Mouse (Mus musculus): Measurements from ENCODE around the gene Nhsl1.

The Nhsl1 gene

GRCm38 (mm10) chr10:18350781-18351180 lies 32.0 kb downstream of the Nhsl1 start:
- no peak for DNase-seq

GRCm38 (mm10) chr10:18352937-18353336 lies 34.2 kb downstream of the Nhsl1 start:
- no peak for DNase-seq

DNA sequence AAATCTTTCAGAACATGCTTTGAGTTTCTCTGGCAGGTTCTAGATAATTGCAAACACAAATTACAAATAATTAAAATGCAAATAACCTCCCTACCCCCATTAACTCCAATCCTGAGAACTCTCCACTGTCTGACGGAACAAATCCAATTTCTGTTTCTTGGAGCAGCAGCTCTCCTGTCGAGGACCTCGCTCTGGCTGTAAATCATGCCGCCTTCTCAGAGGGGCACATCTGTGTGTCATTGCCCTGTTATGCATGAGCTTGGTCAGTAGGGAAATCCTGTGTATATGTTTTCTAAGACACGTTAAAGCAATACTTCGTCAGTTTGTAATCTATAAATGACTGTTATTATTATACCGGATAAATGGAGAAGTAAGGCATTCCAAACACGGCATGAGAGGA lies 35.3 kb downstream of the Nhsl1 start:
- DNase-seq, result no peak

- no peak for DNase-seq
Measured at GRCm38 (mm10) chr10:18356461-18356860, 37.7 kb downstream of the Nhsl1 start.

GRCm38 (mm10) chr10:18357212-18357611 lies 38.4 kb downstream of the Nhsl1 start:
- no peak for DNase-seq

GRCm38 (mm10) chr10:18358461-18358860 lies 39.7 kb downstream of the Nhsl1 start:
- DNase-seq, result no peak

DNA sequence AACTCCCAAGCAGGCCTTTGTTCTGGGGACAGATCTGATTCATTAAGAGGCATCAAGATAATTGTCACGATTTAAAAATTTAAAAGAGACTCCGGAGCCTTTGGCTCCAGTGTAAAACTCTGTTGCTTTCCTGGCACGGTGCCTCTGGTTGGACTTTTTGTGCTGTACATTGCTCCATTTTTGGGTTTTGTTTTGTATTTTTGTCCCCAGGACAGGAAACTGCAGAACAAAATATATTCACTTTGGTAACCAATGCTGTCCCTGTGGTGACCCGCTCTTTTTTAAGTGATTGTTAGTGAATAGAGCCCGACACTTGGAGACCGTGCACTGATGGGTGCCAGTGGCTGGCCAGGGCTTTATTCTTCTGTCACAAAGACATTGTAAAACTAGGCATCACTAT lies 41.4 kb downstream of the Nhsl1 start:
- DNase-seq, result no peak

- DNase-seq, result no peak
Measured at GRCm38 (mm10) chr10:18365432-18365831, 46.6 kb downstream of the Nhsl1 start.

DNA sequence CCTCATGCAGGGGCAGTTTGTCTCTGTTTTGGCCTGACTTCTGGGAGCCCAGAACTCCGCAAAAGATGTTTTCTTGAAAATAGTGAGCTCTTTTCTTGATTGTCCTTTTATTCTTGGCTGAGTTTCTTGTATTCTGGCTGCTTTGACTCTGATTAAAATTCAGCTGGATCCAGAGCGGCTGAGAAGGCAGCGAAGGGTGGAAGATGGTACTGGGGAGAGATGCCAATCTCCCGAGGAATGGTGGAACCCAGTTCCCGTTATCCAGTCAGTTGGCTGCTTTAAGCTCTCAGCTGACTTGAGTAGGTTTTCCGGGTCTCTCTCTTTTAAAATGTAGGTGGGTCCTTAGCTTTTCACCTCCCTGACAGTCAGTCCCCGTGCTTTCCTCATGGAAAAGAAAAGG lies 47.9 kb downstream of the Nhsl1 start:
- no peak for DNase-seq

GRCm38 (mm10) chr10:18368111-18368510 lies 49.3 kb downstream of the Nhsl1 start:
- DNase-seq, result no peak

- peak; percentile 51 for DNase-seq
Measured at GRCm38 (mm10) chr10:18370475-18371286, 51.9 kb downstream of the Nhsl1 start.

GRCm38 (mm10) chr10:18371866-18372265 lies 53.1 kb downstream of the Nhsl1 start:
- DNase-seq, result peak; percentile 59

- DNase-seq, result peak; percentile 59
Measured at GRCm38 (mm10) chr10:18375301-18375700, 56.5 kb downstream of the Nhsl1 start.

GRCm38 (mm10) chr10:18384766-18385165 lies 66.0 kb downstream of the Nhsl1 start:
- DNase-seq, result no peak

DNA sequence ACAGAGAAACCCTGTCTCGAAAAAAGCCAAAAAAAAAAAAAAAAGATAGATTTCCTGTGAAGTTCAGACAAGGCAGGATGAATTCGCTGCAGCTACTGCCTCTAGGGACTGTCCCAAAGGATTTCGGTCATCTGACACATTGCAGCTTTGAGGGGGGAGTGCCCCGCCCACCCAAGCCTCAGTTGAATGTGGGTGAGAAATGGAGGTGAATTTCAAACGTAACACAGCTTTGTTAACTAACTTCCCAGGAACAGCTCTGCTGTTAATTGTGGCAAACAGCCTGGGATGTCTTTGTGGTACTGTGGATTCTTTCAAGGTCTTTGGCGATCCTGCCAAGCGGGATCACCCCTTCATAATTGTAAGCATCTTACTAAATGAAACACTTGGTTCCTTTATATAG lies 67.4 kb downstream of the Nhsl1 start:
- DNase-seq, result no peak

- DNase-seq, result peak; percentile 91
Measured at GRCm38 (mm10) chr10:18388784-18389575, 70.2 kb downstream of the Nhsl1 start.

DNA sequence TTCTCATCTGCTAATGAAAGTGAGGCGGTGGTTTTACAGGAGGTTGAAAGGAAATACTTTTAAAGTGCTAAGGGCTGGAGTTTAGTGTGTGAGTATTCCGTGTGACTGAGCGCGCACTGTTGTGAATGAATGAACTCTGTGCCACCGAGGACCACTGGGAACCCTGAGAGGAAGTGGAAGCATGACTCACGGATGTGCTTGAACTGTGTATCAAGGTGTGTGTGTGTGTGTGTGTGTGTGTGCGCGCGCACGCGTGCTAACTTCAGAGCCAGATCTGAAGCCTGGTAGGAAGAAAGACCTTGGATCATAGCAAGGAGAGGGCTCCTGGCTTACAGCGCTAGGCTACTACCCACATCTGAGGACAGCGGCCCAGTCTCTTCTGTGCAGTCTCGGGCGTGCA lies 71.2 kb downstream of the Nhsl1 start:
- DNase-seq, result no peak

DNA sequence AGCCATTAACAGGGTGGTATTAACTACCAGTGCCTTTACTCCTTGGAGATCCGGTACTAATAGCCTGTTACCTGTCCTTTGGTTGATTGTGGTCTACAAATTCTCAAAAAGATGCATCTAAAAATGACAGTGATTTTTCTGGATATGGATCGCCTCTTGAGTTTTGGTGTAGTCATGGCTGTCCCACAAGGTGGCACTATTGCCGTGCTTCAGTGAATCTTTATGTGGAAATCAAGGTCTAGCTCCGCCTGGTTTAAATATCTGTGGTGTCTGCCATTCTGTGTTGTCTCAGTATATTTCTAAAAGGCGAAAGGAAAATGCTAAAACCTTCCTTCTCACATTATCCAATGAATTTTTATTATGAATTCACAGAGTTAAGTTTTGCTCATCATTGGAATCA lies 72.8 kb downstream of the Nhsl1 start:
- DNase-seq, result peak; percentile 63

DNA sequence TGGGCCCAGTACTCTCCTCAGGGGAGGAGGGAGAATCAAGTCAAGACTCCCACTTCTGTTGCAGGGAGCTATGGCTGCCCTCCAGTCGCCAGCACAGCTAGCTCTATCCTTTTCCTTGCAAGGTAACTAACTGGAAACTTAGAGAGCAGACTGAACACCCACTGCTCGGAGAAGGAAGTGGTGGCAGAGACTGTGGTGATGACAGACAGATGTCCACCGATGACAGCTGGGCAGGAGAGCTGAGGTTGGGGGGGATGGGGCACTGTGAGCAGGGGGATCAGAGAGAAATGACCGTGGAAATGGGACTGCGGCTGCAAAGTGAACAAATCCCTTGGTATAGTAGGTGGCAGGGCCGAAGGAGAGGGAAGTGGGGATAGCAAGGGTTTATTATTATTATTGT lies 73.5 kb downstream of the Nhsl1 start:
- no peak for DNase-seq

DNA sequence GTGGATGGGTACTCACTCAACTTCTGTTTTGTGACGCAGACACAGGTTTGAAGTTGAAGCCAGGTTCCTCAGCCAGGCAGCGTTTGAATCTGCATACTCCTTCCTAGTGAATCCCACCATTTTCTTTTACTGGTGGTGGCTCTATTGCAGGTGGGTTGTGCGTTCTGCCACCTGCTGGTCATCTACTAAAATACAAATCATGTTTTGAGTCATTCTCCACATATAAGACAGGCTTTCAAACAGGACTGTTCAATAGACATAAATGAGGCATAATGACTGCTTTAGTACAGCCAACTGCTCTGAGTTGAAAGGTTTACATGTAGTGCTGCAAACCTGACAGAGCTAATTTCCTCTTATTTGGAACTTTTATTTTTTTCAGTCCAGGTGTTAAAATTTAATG lies 75.0 kb downstream of the Nhsl1 start:
- DNase-seq, result peak; percentile 48

DNA sequence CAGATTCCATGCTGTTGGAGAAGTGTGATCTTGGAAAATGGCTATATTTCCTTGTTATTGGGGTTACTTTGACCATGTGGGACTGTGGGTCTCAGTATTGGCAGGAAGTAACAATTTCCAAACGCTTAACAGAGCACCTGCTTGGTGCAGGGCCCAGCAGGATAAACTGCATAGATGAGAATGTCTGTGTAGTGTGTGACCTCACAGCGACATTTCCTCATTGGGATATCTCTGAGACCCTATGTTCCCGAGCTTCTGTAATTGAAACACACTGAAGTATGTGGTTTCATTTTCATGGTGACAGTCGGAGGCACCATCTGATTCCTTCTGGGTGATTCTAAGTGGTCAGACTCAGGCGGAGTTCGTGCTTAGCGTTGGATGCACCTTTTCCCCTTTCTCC lies 75.5 kb downstream of the Nhsl1 start:
- DNase-seq, result no peak

GRCm38 (mm10) chr10:18400089-18400644 lies 81.4 kb downstream of the Nhsl1 start:
- no peak for DNase-seq

DNA sequence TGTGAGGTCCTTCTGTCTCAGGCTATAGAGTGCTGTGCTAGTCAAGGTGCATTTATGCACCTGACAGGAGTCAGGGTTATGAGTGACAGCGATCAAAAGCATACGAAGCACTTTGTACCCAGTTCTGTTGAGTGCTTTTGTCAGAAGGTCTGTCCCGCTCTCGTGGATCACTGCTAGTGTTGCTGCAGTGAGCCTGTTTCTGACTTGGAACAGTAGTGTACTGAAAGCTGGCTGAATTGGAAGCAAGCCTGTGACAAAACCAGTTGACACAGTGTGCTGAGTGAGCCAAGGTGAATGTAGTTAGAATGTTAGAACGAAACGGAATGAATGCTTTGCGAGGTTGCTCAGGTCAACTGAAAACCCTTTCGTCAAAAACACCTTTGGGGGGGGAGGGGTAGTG lies 82.2 kb downstream of the Nhsl1 start:
- no peak for DNase-seq

DNA sequence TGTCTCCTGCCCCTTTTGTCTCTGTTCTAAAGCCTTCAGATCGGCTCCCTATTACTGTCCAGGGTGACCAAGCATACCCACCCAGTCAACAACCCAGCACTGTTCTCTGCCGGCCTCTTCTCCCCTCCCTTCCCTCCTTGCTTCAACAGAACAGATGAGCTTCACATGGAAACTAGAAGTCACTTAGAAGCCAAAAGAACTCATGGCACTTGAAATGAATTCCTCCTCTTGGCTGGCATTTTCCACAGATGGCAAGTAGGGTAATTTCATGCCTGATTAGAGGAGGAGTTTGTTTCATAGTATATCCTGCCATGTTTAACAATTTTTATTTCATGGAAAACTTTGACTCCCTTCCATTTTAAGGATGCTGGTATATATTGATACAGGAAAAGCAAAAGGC lies 85.2 kb downstream of the Nhsl1 start:
- no peak for DNase-seq
